Mouse (Mus musculus) lung, postnatal 25 days (tissue): ENCODE data around the gene Sema3f.
A peak's percentile ranks its signal among the peaks of the same experiment; 100 is the strongest.

Source experiments
- DNase-seq: peaks from one replicate; pipeline ENCODE4 v3.0.0; 2022; ENCODE audit warnings: low spot score

The Sema3f gene

GRCm38 (mm10) chr9:107715632-107716031, 5.4 kb upstream of the Sema3f start:
- DNase-seq: no peak

GRCm38 (mm10) chr9:107714221-107714952, 4.1 kb upstream of the Sema3f start:
- no peak for DNase-seq

- no peak for DNase-seq
Observed at GRCm38 (mm10) chr9:107709096-107709696, 1.1 kb downstream of the Sema3f start.

- DNase-seq: no peak
Observed at GRCm38 (mm10) chr9:107708439-107709095, 1.7 kb downstream of the Sema3f start.

GRCm38 (mm10) chr9:107707701-107708438, 2.4 kb downstream of the Sema3f start:
- no peak for DNase-seq

GRCm38 (mm10) chr9:107706781-107707211, 3.5 kb downstream of the Sema3f start:
- no peak for DNase-seq

- peak; percentile 66 for DNase-seq
Observed at GRCm38 (mm10) chr9:107703337-107704122, 6.7 kb downstream of the Sema3f start.

GRCm38 (mm10) chr9:107702606-107703185, 7.6 kb downstream of the Sema3f start:
- DNase-seq: peak; percentile 86

- DNase-seq: peak; percentile 92
Observed at GRCm38 (mm10) chr9:107701594-107701993, 8.7 kb downstream of the Sema3f start.

- DNase-seq: peak; percentile 37
Observed at GRCm38 (mm10) chr9:107700114-107700571, 10.1 kb downstream of the Sema3f start.

- DNase-seq: peak; percentile 50
Observed at GRCm38 (mm10) chr9:107699376-107699980, 10.8 kb downstream of the Sema3f start.

GRCm38 (mm10) chr9:107698611-107699190, 11.6 kb downstream of the Sema3f start:
- peak; percentile 54 for DNase-seq

GRCm38 (mm10) chr9:107697811-107698521, 12.3 kb downstream of the Sema3f start:
- DNase-seq: no peak

GRCm38 (mm10) chr9:107696845-107697610, 13.2 kb downstream of the Sema3f start:
- DNase-seq: peak; percentile 83

GRCm38 (mm10) chr9:107696106-107696479, 14.2 kb downstream of the Sema3f start:
- no peak for DNase-seq

GRCm38 (mm10) chr9:107695441-107696105, 14.7 kb downstream of the Sema3f start:
- DNase-seq: no peak

GRCm38 (mm10) chr9:107694627-107695026, 15.6 kb downstream of the Sema3f start:
- DNase-seq: peak; percentile 50

GRCm38 (mm10) chr9:107693433-107693987, 16.8 kb downstream of the Sema3f start:
- no peak for DNase-seq
